Mouse (Mus musculus): ENCODE measurements around the gene Ppp2r3a.

GRCm38 (mm10) chr9:101181962-101182701 is 69.5 kb downstream of the Ppp2r3a start:
- TF ChIP-seq POLR2A (IDR thresholded peaks at IDR 0.05; ENCODE audit: extremely low read depth, insufficient read depth, low read length): no peak
- TF ChIP-seq CTCF (IDR thresholded peaks at IDR 0.05; ENCODE audit: low read depth, low read length): peak; percentile 21; the same call in 1 of the 2 replicates

Measured in liver, adult 2 months (tissue).